Mouse (Mus musculus): ENCODE measurements around the gene Prok1.

DNA sequence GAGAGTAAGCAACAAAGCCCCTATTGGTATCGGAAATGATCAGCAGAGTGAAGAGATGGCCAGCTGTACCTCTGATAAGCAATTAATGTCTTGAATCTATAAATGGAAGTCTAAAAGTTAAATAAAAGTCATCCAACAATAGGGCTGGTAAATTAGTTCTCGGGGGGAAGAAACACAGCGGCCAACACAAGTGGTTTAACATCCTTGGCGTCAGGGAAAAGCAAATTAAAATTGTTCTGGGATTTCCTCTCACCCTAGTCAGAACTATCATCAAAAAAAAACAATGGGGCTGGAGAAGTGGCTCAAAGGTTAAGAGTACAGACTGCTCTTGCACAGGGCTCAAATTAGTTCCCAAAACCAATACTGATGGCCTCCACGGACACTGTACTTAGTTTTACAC, 13.7 kb downstream of the Prok1 start:
- TF ChIP-seq CTCF (IDR thresholded peaks at IDR 0.05; ENCODE audit: control insufficient read depth, insufficient read depth, low read length) (no peak), POLR2A (IDR thresholded peaks at IDR 0.05; ENCODE audit: borderline replicate concordance, control insufficient read depth, low read depth, low read length) (no peak)
